Mouse (Mus musculus) right cerebral cortex, postnatal 10 days (tissue): ENCODE measurements at regions not wholly inside any gene's neighbourhood (a gene's known extent, or its start where the extent isn't known, plus 50 kb on each side); places are given as distances from the start of the nearest gene placed in this dataset.
A peak's percentile ranks its signal among the peaks of the same experiment; 100 is the strongest.

Experiments
- DNase-seq, 2 experiments: peaks; one replicate each; pipeline ENCODE4 v3.0.0; 2021; ENCODE audit warnings: low spot score in 2 of 2

GRCm38 (mm10) chr13:99781616-99782015, 119.3 kb downstream of the Cartpt start:
- DNase-seq = no peak

GRCm38 (mm10) chr13:99780751-99781460, 120.0 kb downstream of the Cartpt start:
- no peak for DNase-seq

DNA sequence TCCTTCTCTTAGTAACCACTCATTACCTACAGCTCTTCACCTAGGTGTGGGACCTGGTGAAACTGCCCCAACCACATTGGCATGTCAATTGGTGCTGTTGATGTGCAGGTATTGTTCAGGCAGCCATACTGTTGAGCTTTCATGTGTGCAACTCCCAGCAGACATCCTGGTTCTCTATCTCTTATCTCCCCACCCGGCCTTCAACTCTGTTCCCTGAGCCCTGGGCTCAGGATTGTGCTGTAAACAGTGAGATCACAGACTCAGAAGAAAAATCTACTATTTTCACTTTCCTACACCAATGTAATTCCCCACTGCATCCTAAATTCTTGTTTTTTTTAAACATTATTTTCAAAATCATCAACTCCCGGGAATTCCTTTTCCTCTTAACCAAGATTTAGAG, 122.1 kb downstream of the Cartpt start:
- no peak for DNase-seq

GRCm38 (mm10) chr13:99777736-99778135, 123.2 kb downstream of the Cartpt start:
- no peak for DNase-seq

DNA sequence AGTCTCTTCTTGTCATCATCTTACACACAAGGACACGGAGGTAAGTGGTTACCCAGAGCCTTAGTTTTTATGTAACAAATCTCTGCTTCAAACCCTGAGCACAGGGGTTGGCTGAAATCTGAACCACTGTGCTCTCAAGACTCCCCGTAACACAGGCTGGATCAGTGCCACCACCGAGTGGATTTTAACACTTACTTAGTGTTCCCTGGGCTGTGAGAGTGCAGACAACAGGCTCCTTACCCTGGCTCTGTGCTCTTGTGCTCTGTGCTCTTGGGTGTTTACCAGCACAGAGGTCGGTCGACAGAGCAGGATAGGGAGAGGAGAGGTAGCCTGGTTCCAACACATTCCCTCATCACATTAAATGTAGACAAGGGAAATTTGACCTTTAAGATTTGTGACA, 134.9 kb downstream of the Cartpt start:
- no peak for DNase-seq

DNA sequence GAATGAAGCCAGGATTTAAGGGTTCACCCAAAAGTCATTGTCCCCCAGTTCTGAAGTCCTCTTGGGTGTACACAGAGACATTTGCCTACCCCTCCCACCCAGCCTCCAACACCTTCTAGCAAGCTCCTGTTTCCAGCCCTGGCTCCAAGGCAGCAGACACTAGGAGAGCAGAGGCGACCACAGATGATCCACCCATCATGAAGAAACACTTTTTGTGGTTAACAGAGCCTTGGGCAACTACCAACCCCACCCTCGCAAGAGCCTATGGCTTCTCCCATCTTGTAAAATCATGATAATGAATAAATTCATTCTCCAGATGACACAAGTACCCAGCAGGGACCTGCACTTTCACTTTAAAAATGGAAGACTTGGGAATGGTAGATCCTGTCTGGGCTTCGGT, 136.1 kb downstream of the Cartpt start:
- DNase-seq = no peak

GRCm38 (mm10) chr13:99764097-99764714, 136.7 kb downstream of the Cartpt start:
- no peak for DNase-seq

DNA sequence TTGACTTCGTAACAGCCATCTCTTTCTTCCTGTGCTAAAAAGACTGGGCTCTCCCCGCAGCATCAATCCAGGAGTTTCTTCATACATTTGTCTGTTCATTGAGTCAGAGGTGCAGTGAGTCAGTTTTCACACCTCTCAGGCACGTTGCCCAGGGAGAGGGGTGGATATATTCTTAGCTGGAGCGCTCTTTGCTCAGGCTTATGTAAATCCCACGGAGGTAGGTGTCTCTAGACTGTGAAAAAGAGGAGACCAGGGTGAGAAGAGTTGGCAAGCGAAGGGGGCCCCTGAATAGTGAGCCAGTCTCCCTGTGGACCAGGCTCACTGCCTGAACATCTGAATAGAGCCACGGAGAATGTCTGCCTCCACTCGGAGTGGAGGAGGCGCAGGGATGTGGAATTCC, 139.0 kb downstream of the Cartpt start:
- DNase-seq = peak; percentile 75 to 76

DNA sequence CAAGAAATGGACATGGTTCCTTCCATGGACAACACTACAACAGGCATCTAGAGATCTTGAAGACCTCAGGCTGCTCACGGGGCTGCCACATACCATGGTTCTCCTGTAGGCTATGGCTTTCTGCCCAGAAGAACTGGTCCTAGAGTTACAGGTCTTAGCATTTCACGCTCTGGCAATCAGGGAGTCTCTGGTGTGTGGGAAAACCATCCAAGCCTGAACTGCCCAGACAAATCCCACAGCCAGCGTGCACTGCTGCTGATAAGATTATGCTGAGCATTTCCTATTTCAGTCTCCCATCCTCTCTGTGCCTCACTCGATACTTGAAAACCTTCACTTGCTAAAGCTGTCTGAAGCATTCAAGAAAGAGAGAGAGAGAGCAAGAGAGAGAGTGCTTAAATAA, 139.5 kb downstream of the Cartpt start:
- DNase-seq = no peak

DNA sequence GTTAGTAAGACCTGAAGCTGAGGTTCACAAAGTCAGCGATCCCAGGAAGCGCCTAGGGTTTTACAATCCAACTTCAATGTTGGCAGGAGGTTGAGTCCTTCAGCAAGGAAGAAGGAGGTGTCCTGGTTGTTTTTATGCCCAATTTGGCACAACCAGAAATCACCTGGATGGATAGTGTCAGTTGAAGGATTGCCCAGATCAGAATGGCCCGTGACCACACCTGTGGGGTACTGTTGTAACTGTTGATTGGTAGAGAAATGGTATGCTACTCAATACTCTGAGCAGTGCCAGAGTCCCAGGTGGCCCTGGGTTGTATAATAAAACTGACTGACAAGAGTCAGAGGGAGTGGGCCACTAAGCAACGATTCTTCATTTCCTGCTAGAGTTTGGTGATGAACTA, 140.2 kb downstream of the Cartpt start:
- no peak for DNase-seq

DNA sequence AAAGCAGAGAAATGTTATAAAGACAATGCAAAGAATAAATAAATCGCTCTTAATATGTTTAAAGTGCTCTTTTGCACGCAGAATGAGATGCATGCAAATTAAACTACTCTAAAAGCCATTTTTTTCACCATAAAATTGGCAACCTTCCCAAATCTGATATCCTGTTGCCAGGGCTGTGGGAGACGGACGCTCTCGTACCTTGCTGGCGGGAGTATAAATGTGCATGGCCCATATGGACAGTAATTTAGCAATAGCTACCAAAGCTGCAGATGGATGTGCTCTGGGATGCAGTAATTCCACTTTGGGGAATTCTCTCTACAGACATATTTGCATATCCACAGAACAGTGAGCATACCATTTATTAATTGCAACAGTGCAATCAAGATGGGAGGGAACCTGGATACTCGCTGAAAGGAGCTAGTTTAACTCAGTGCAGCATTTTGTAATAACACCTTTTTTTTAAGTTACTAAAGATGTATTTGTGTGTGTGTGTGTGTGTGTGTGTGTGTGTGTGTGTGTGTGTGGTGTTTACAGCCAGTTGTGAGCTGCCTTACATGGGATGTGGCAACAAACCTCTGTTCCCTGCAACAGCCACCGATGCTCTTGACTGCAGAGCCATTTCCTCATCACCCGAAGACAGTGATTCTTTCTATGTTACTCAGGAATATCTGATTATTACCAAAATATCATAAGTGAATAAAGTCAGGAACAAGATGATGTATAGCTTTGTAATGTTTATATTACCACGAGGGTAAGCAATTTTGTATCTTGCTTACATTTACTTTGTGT, 141.4 kb downstream of the Cartpt start:
- no peak for DNase-seq

- no peak for DNase-seq
Measured at GRCm38 (mm10) chr13:99754701-99755100, 146.2 kb downstream of the Cartpt start.

- peak in 1 of 2 experiments; percentile 49 for DNase-seq
Measured at GRCm38 (mm10) chr13:99754251-99754652, 146.6 kb downstream of the Cartpt start.

- no peak for DNase-seq
Measured at GRCm38 (mm10) chr13:99753526-99753925, 147.4 kb downstream of the Cartpt start.

DNA sequence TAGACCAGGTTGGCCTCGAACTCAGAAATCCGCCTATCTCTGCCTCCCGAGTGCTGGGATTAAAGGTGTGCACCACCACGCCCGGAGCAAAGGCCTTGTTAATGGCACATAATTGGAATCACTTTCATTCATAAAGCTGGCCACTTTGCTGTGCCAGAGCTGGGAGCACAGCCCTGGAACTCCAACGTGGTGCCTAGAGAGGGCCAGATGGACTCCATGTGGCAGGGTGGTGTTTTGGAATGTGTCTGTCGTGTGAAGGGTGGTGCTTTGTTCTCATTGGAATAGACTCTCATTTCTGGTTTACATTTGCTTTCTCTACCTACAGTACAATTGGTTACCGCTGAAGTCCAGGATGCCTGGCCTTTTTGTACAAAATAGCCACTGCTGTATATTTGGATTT, 150.2 kb downstream of the Cartpt start:
- DNase-seq = no peak

- no peak for DNase-seq
Measured at GRCm38 (mm10) chr13:99749342-99749741, 151.5 kb downstream of the Cartpt start.

GRCm38 (mm10) chr13:99748128-99748527, 152.8 kb downstream of the Cartpt start:
- no peak for DNase-seq

DNA sequence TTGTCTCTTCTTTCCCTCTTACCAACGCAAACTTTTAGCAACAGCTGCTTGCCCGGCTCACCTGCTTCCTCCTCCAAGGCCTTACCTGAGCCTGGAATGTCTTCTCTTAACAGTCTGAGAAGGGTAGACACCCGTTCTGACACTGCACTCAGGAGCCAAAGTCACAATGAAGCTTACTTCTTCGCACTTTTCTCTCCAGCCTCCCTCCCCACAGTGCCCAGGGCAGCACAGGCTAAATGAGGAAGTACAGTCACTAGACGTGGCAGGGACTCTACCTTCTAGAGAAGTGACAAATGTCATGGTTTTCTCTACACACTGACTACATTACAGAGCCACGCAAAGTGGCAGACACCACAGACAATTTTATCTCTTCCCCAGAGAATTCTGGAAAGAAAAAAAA, 155.4 kb downstream of the Cartpt start:
- no peak for DNase-seq

DNA sequence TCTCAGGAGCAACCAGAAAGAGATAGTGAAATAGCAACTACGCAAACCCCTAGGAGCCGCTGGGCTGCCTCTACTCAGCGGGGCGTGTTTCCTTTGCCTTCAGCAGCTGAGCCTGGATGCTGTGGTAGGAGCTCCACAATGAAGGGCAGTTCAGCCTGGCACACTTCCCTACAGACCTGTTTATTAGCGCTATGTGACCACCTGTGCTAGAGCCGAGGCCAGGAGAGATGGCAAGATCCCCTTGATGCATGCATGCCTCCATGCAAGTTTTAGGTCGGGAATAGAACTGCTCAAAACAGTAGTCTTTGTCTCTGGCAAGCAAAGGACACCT, 156.1 kb downstream of the Cartpt start:
- DNase-seq = no peak

GRCm38 (mm10) chr13:99743952-99744789, 156.7 kb downstream of the Cartpt start:
- DNase-seq = no peak

GRCm38 (mm10) chr13:99742507-99742906, 158.4 kb downstream of the Cartpt start:
- DNase-seq = no peak

DNA sequence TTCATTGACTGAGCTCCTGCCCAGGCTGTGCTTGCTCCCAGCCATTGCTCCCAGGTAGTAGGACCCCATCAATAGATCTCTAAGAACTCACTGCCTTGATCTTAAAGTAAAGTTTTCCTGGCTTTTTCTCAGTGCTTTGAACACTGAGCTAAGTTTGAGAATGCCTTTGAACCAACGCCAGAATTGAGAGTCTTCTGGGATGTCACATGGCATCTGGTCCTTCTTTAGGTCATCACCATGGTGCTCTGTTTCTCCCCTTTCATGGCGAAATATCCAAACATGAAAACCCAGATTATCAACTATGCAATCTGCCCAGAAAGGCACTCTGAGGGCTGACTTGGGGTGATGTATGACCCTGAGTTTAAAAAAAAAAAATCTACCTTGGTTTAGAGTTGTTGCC, 158.9 kb downstream of the Cartpt start:
- no peak for DNase-seq
